In genomic region chr16:63745465-63745864, GRCm38 (mm10) we compare ENCODE assay signal across 20 mouse cellular contexts.
A peak's percentile ranks its signal among the peaks of the same experiment; 100 is the strongest.
DNase-seq lines count a peak whose midpoint lies in the region; ATAC-seq and TF ChIP-seq lines count a peak whose summit lies in the region.
"Had no signal": no experiment of that assay in that cellular context is flagged by ENCODE, and none has a peak within 500 bp of the region (broad histone marks: within the 10 kb centered on the region; RNA-seq: fewer than 3 reads in every experiment).

No protein-coding gene starts in this region.

- no peak overlapping the region for H3K4me2 ChIP-seq in hindbrain, embryonic 12.5 days (replicated peaks)
- H3K4me2 ChIP-seq in hindbrain, embryonic 16.5 days (ENCODE audit: low read length), result no peak overlapping the region
- no peak overlapping the region for H3K4me2 ChIP-seq in forebrain, embryonic 16.5 days (ENCODE audit: low read length)
- 0 out of 2 replicates have a peak overlapping the region, but pooled peaks have one; percentile 16 for H3K4me2 ChIP-seq in neural tube, embryonic 14.5 days (ENCODE audit: low read depth, low read length)
- H3K4me2 ChIP-seq in kidney, embryonic 15.5 days, result no peak overlapping the region
- H3K4me2 ChIP-seq in stomach, postnatal 0 days (replicated peaks; ENCODE audit: low read depth), result no peak overlapping the region
- H3K4me2 ChIP-seq: heart, embryonic 12.5 days had no signal

- no peak overlapping the region for H3K9ac ChIP-seq in hindbrain, embryonic 12.5 days
- H3K9ac ChIP-seq in hindbrain, embryonic 16.5 days (ENCODE audit: low read depth, low read length), result no peak overlapping the region
- H3K9ac ChIP-seq in forebrain, embryonic 16.5 days (replicated peaks; ENCODE audit: low read depth, low read length), result no peak overlapping the region
- H3K9ac ChIP-seq in neural tube, embryonic 14.5 days (replicated peaks; ENCODE audit: low read depth, low read length), result no peak overlapping the region
- H3K9ac ChIP-seq in kidney, embryonic 15.5 days, result no peak overlapping the region
- no peak overlapping the region for H3K9ac ChIP-seq in stomach, postnatal 0 days (ENCODE audit: low read length)
- H3K9ac ChIP-seq: heart, embryonic 12.5 days had no signal

- peak overlapping the region; percentile 55; the same call in 1 of the 2 replicates for H3K27ac ChIP-seq in hindbrain, embryonic 12.5 days
- H3K27ac ChIP-seq in hindbrain, embryonic 16.5 days (ENCODE audit: low read depth, low read length), result no peak overlapping the region
- H3K27ac ChIP-seq in forebrain, embryonic 16.5 days (ENCODE audit: low read length), result peak overlapping the region; percentile 47; the same call in 1 of the 2 replicates
- H3K27ac ChIP-seq in neural tube, embryonic 14.5 days (ENCODE audit: low read depth, low read length), result no peak overlapping the region
- H3K27ac ChIP-seq in kidney, embryonic 15.5 days, result no peak overlapping the region
- H3K27ac ChIP-seq in stomach, postnatal 0 days (replicated peaks), result no peak overlapping the region
- H3K27ac ChIP-seq: layer of hippocampus, adult 2 months had no signal

- no peak for TF ChIP-seq EP300 in stomach, postnatal 0 days (optimal IDR thresholded peaks at IDR 0.05)

- 47% methylated on average over 5 of the region's 5 CpGs for WGBS in hindbrain, embryonic 12.5 days
- 34% methylated on average over 5 of the region's 5 CpGs for WGBS in hindbrain, embryonic 16.5 days
- WGBS in forebrain, embryonic 16.5 days, result 16% methylated on average over 5 of the region's 5 CpGs
- 18% methylated on average over 5 of the region's 5 CpGs for WGBS in neural tube, embryonic 14.5 days
- 54% methylated on average over 5 of the region's 5 CpGs for WGBS in kidney, embryonic 15.5 days
- WGBS in stomach, postnatal 0 days, result 84% methylated on average over 5 of the region's 5 CpGs

- H3K36me3 ChIP-seq in hindbrain, embryonic 12.5 days, result no peaks in the 10 kb centered on the region
- no peaks in the 10 kb centered on the region for H3K36me3 ChIP-seq in hindbrain, embryonic 16.5 days (ENCODE audit: control insufficient read depth, insufficient read depth, low read length)
- H3K36me3 ChIP-seq in forebrain, embryonic 16.5 days (ENCODE audit: control insufficient read depth, insufficient read depth), result no peaks in the 10 kb centered on the region
- no peaks in the 10 kb centered on the region for H3K36me3 ChIP-seq in neural tube, embryonic 14.5 days (ENCODE audit: control insufficient read depth, insufficient read depth, low read length)
- no peaks in the 10 kb centered on the region for H3K36me3 ChIP-seq in kidney, embryonic 15.5 days
- H3K36me3 ChIP-seq in stomach, postnatal 0 days (ENCODE audit: control insufficient read depth, insufficient read depth, low read length), result no peaks in the 10 kb centered on the region
- H3K36me3 ChIP-seq: heart, embryonic 12.5 days had no signal

- H3K27me3 ChIP-seq in hindbrain, embryonic 12.5 days, result no peaks in the 10 kb centered on the region
- no peaks in the 10 kb centered on the region for H3K27me3 ChIP-seq in hindbrain, embryonic 16.5 days (replicated peaks; ENCODE audit: control insufficient read depth, insufficient read depth, low read length)
- no peaks in the 10 kb centered on the region for H3K27me3 ChIP-seq in forebrain, embryonic 16.5 days (replicated peaks; ENCODE audit: control insufficient read depth, insufficient read depth, low read length)
- no peaks in the 10 kb centered on the region for H3K27me3 ChIP-seq in neural tube, embryonic 14.5 days (ENCODE audit: control insufficient read depth, insufficient read depth, low read length)
- H3K27me3 ChIP-seq in kidney, embryonic 15.5 days, result no peaks in the 10 kb centered on the region
- H3K27me3 ChIP-seq in stomach, postnatal 0 days (ENCODE audit: control insufficient read depth, insufficient read depth, low read length), result no peaks in the 10 kb centered on the region
- H3K27me3 ChIP-seq: heart, embryonic 12.5 days had no signal

- peak; percentile 48 for DNase-seq in embryo, embryonic 10.5 days (ENCODE audit: low spot score)
- no peak for DNase-seq in stomach, postnatal 0 days (ENCODE audit: low spot score)
- DNase-seq: adrenal gland, postnatal 14 days; B cell, adult 2 months; cerebellum, adult 2 months; heart, postnatal 4 days; kidney, postnatal 10 days; left cerebral cortex, postnatal 4 days; lung, adult 18-20 months; right cerebral cortex, postnatal 25 days; thymus, postnatal 4 days had no signal

- H3K9me3 ChIP-seq in hindbrain, embryonic 12.5 days (replicated peaks), result no peaks in the 10 kb centered on the region
- H3K9me3 ChIP-seq in hindbrain, embryonic 16.5 days (ENCODE audit: control insufficient read depth, low read length), result no peaks in the 10 kb centered on the region; the same call in 1 of the 2 replicates
- no peaks in the 10 kb centered on the region for H3K9me3 ChIP-seq in forebrain, embryonic 16.5 days (ENCODE audit: control insufficient read depth, low read length)
- H3K9me3 ChIP-seq in neural tube, embryonic 14.5 days (ENCODE audit: control insufficient read depth, low read length), result no peaks in the 10 kb centered on the region
- no peaks in the 10 kb centered on the region for H3K9me3 ChIP-seq in kidney, embryonic 15.5 days (replicated peaks)
- no peaks in the 10 kb centered on the region for H3K9me3 ChIP-seq in stomach, postnatal 0 days (ENCODE audit: control insufficient read depth, low read length)
- H3K9me3 ChIP-seq: heart, embryonic 12.5 days had no signal

- no peak overlapping the region for H3K4me3 ChIP-seq in hindbrain, embryonic 12.5 days
- H3K4me3 ChIP-seq in hindbrain, embryonic 16.5 days (ENCODE audit: low read length), result no peak overlapping the region
- no peak overlapping the region for H3K4me3 ChIP-seq in forebrain, embryonic 16.5 days (replicated peaks; ENCODE audit: low read length)
- H3K4me3 ChIP-seq in neural tube, embryonic 14.5 days (ENCODE audit: low read depth, low read length), result no peak overlapping the region
- H3K4me3 ChIP-seq in kidney, embryonic 15.5 days (replicated peaks), result no peak overlapping the region
- no peak overlapping the region for H3K4me3 ChIP-seq in stomach, postnatal 0 days (ENCODE audit: low read depth, low read length)
- H3K4me3 ChIP-seq: erythroblast, embryonic 14.5 days; heart, embryonic 12.5 days; layer of hippocampus, adult 2 months had no signal

- peaks cover 17% of the 10 kb centered on the region for H3K4me1 ChIP-seq in hindbrain, embryonic 12.5 days
- peaks cover 2% of the 10 kb centered on the region; the same call in 1 of the 2 replicates for H3K4me1 ChIP-seq in hindbrain, embryonic 16.5 days (ENCODE audit: control insufficient read depth, insufficient read depth, low read depth, low read length)
- H3K4me1 ChIP-seq in forebrain, embryonic 16.5 days (replicated peaks; ENCODE audit: control insufficient read depth, insufficient read depth, low read length), result peaks cover 12% of the 10 kb centered on the region
- H3K4me1 ChIP-seq in neural tube, embryonic 14.5 days (ENCODE audit: control insufficient read depth, insufficient read depth, low read length), result 0 out of 2 replicates have a peak, but pooled peaks cover 2% of the 10 kb centered on the region
- no peaks in the 10 kb centered on the region for H3K4me1 ChIP-seq in kidney, embryonic 15.5 days
- H3K4me1 ChIP-seq in stomach, postnatal 0 days (replicated peaks; ENCODE audit: control insufficient read depth, insufficient read depth), result no peaks in the 10 kb centered on the region
- H3K4me1 ChIP-seq: heart, embryonic 12.5 days had no signal

- no peak for TF ChIP-seq CTCF in stomach, postnatal 0 days (IDR thresholded peaks at IDR 0.05; ENCODE audit: low read depth)

- no peak for ATAC-seq in hindbrain, embryonic 12.5 days (ENCODE audit: low FRiP score)
- ATAC-seq in hindbrain, embryonic 16.5 days, result no peak
- no peak for ATAC-seq in forebrain, embryonic 16.5 days
- ATAC-seq in neural tube, embryonic 14.5 days (ENCODE audit: low read depth), result peak; percentile 52; the same call in 1 of the 2 replicates
- ATAC-seq in kidney, embryonic 15.5 days (replicated peaks; ENCODE audit: low FRiP score), result no peak
- no peak for ATAC-seq in stomach, postnatal 0 days (ENCODE audit: low FRiP score, low TSS enrichment)
- ATAC-seq: intestine, embryonic 16.5 days had no signal

Comparison
In these comparisons a context has a peak if more than half of its experiments do, and no peak if none do; other contexts are left out.
1. H3K27ac ChIP-seq: peak in hindbrain, embryonic 12.5 days (single experiment) and forebrain, embryonic 16.5 days (single experiment); none in hindbrain, embryonic 16.5 days (single experiment), neural tube, embryonic 14.5 days (single experiment), kidney, embryonic 15.5 days (single experiment) and stomach, postnatal 0 days (single experiment).